In genomic region chr13:70149899-70150184, GRCm38 (mm10) we compare ENCODE assay signal across 17 mouse cellular contexts.
DNase-seq lines count a peak whose midpoint lies in the region; ATAC-seq lines count a peak whose summit lies in the region.
"Had no signal": no experiment of that assay in that cellular context is flagged by ENCODE, and none has a peak within 500 bp of the region (broad histone marks: within the 10 kb centered on the region; RNA-seq: fewer than 3 reads in every experiment).

No protein-coding gene starts in this region.

- no peak overlapping the region for H3K4me2 ChIP-seq in forebrain, embryonic 15.5 days (replicated peaks)
- H3K4me2 ChIP-seq in forebrain, embryonic 13.5 days = no peak overlapping the region
- H3K4me2 ChIP-seq in limb, embryonic 11.5 days (ENCODE audit: low read depth, severe bottlenecking) = no peak overlapping the region
- peak overlapping the region; percentile 32; the same call in 1 of the 2 replicates for H3K4me2 ChIP-seq in embryonic facial prominence, embryonic 13.5 days
- no peak overlapping the region for H3K4me2 ChIP-seq in neural tube, embryonic 13.5 days
- H3K4me2 ChIP-seq: heart, embryonic 12.5 days had no signal

- H3K36me3 ChIP-seq in forebrain, embryonic 15.5 days = no peaks in the 10 kb centered on the region
- H3K36me3 ChIP-seq in forebrain, embryonic 13.5 days (ENCODE audit: poor library complexity, severe bottlenecking) = no peaks in the 10 kb centered on the region
- H3K36me3 ChIP-seq in limb, embryonic 11.5 days (ENCODE audit: control insufficient read depth, insufficient read depth, low read length) = no peaks in the 10 kb centered on the region
- no peaks in the 10 kb centered on the region for H3K36me3 ChIP-seq in limb, embryonic 10.5 days
- no peaks in the 10 kb centered on the region for H3K36me3 ChIP-seq in embryonic facial prominence, embryonic 13.5 days
- H3K36me3 ChIP-seq in neural tube, embryonic 13.5 days = no peaks in the 10 kb centered on the region
- H3K36me3 ChIP-seq: G1E; heart, embryonic 12.5 days had no signal

- H3K27me3 ChIP-seq in forebrain, embryonic 15.5 days = no peaks in the 10 kb centered on the region
- peaks cover 7% of the 10 kb centered on the region; the same call in 1 of the 2 replicates for H3K27me3 ChIP-seq in forebrain, embryonic 13.5 days
- H3K27me3 ChIP-seq in limb, embryonic 11.5 days (ENCODE audit: control insufficient read depth, insufficient read depth, low read length) = no peaks in the 10 kb centered on the region
- no peaks in the 10 kb centered on the region for H3K27me3 ChIP-seq in limb, embryonic 10.5 days (ENCODE audit: low read depth, poor library complexity, severe bottlenecking)
- peaks cover 27% of the 10 kb centered on the region for H3K27me3 ChIP-seq in embryonic facial prominence, embryonic 13.5 days
- H3K27me3 ChIP-seq in neural tube, embryonic 13.5 days = no peaks in the 10 kb centered on the region
- H3K27me3 ChIP-seq: heart, embryonic 12.5 days had no signal

- ATAC-seq in forebrain, embryonic 15.5 days (replicated peaks) = no peak; the same call in 1 of the 2 replicates
- ATAC-seq in forebrain, embryonic 13.5 days = no peak
- ATAC-seq in limb, embryonic 11.5 days (ENCODE audit: insufficient number of reproducible peaks, low FRiP score, low TSS enrichment, low read depth) = 0 out of 2 replicates have a peak, but pooled peaks have one; percentile 9
- no peak for ATAC-seq in embryonic facial prominence, embryonic 13.5 days (ENCODE audit: insufficient number of reproducible peaks, insufficient read depth, low FRiP score, low TSS enrichment, low read depth)
- no peak for ATAC-seq in neural tube, embryonic 13.5 days (ENCODE audit: low read depth)
- ATAC-seq: liver, postnatal 0 days had no signal

- peaks cover 20% of the 10 kb centered on the region for H3K4me1 ChIP-seq in forebrain, embryonic 15.5 days
- peaks cover 14% of the 10 kb centered on the region for H3K4me1 ChIP-seq in forebrain, embryonic 13.5 days
- H3K4me1 ChIP-seq in limb, embryonic 11.5 days (ENCODE audit: control insufficient read depth, insufficient read depth, low read length) = no peaks in the 10 kb centered on the region
- H3K4me1 ChIP-seq in limb, embryonic 10.5 days = peaks cover 10% of the 10 kb centered on the region
- peaks cover 15% of the 10 kb centered on the region for H3K4me1 ChIP-seq in embryonic facial prominence, embryonic 13.5 days
- H3K4me1 ChIP-seq in neural tube, embryonic 13.5 days (replicated peaks) = peaks cover 43% of the 10 kb centered on the region

- 40% methylated on average over 10 of the region's 10 CpGs for WGBS in forebrain, embryonic 15.5 days
- 37% methylated on average over 10 of the region's 10 CpGs for WGBS in forebrain, embryonic 13.5 days
- 26% methylated on average over 10 of the region's 10 CpGs for WGBS in limb, embryonic 11.5 days
- WGBS in limb, embryonic 10.5 days = 41% methylated on average over 10 of the region's 10 CpGs
- WGBS in embryonic facial prominence, embryonic 13.5 days = 35% methylated on average over 10 of the region's 10 CpGs
- WGBS in neural tube, embryonic 13.5 days = 25% methylated on average over 10 of the region's 10 CpGs

- no peak overlapping the region for H3K4me3 ChIP-seq in forebrain, embryonic 15.5 days
- no peak overlapping the region for H3K4me3 ChIP-seq in forebrain, embryonic 13.5 days
- no peak overlapping the region for H3K4me3 ChIP-seq in limb, embryonic 11.5 days (ENCODE audit: low read depth, low read length)
- H3K4me3 ChIP-seq in limb, embryonic 10.5 days = no peak overlapping the region
- H3K4me3 ChIP-seq in embryonic facial prominence, embryonic 13.5 days = no peak overlapping the region
- H3K4me3 ChIP-seq in neural tube, embryonic 13.5 days = no peak overlapping the region
- H3K4me3 ChIP-seq: heart, embryonic 12.5 days had no signal

- peak; percentile 32 for DNase-seq in limb, embryonic 11.5 days (ENCODE audit: low spot score)
- no peak for DNase-seq in limb, embryonic 10.5 days (ENCODE audit: low spot score)
- DNase-seq in gastrocnemius, postnatal 10 days = no peak
- DNase-seq in urinary bladder, adult 2 months (ENCODE audit: low spot score) = no peak
- DNase-seq: adrenal gland, postnatal 14 days; cerebellum, adult 9-11 months; kidney, adult 8-10 months; liver, postnatal 0 days; lung, postnatal 14 days; right cerebral cortex, postnatal 4 days; thymus, adult 2 months had no signal

- H3K27ac ChIP-seq in forebrain, embryonic 15.5 days (replicated peaks) = peak overlapping the region; percentile 27; the same call in 1 of the 2 replicates
- H3K27ac ChIP-seq in forebrain, embryonic 13.5 days = no peak overlapping the region
- H3K27ac ChIP-seq in limb, embryonic 11.5 days (replicated peaks; ENCODE audit: low read depth, low read length) = no peak overlapping the region
- H3K27ac ChIP-seq in limb, embryonic 10.5 days = no peak overlapping the region
- no peak overlapping the region for H3K27ac ChIP-seq in embryonic facial prominence, embryonic 13.5 days
- H3K27ac ChIP-seq in neural tube, embryonic 13.5 days (replicated peaks) = peak overlapping the region; percentile 73

- H3K9me3 ChIP-seq in forebrain, embryonic 15.5 days = no peaks in the 10 kb centered on the region
- H3K9me3 ChIP-seq in forebrain, embryonic 13.5 days (replicated peaks) = no peaks in the 10 kb centered on the region
- no peaks in the 10 kb centered on the region for H3K9me3 ChIP-seq in limb, embryonic 11.5 days (ENCODE audit: control insufficient read depth, low read length)
- H3K9me3 ChIP-seq in limb, embryonic 10.5 days (replicated peaks) = no peaks in the 10 kb centered on the region
- H3K9me3 ChIP-seq in embryonic facial prominence, embryonic 13.5 days = no peaks in the 10 kb centered on the region
- no peaks in the 10 kb centered on the region for H3K9me3 ChIP-seq in neural tube, embryonic 13.5 days
- H3K9me3 ChIP-seq: heart, embryonic 12.5 days had no signal

- no peak overlapping the region for H3K9ac ChIP-seq in forebrain, embryonic 15.5 days (replicated peaks)
- H3K9ac ChIP-seq in forebrain, embryonic 13.5 days = no peak overlapping the region
- H3K9ac ChIP-seq in limb, embryonic 11.5 days (ENCODE audit: low read length) = no peak overlapping the region
- no peak overlapping the region for H3K9ac ChIP-seq in embryonic facial prominence, embryonic 13.5 days
- no peak overlapping the region for H3K9ac ChIP-seq in neural tube, embryonic 13.5 days
- H3K9ac ChIP-seq: heart, embryonic 12.5 days; liver, postnatal 0 days had no signal

Comparison
In these comparisons a context has a peak if more than half of its experiments do, and no peak if none do; other contexts are left out.
1. H3K27ac ChIP-seq: peak in forebrain, embryonic 15.5 days (single experiment) and neural tube, embryonic 13.5 days (single experiment); none in forebrain, embryonic 13.5 days (single experiment), limb, embryonic 11.5 days (single experiment), limb, embryonic 10.5 days (single experiment) and embryonic facial prominence, embryonic 13.5 days (single experiment).